Mouse (Mus musculus) c-Kit-positive CD71-positive TER-119-negative erythroid progenitor cells, embryonic 14.5 days (primary cell): ENCODE data around the gene Fam20a.
A peak's percentile ranks its signal among the peaks of the same experiment; 100 is the strongest.
"Not testable (repeated sequence)": the region's sequence is repeated elsewhere in the genome, so short reads cannot be mapped to it uniquely, and the experiment has no call there.

Experiments
- DNase-seq: peaks from one replicate; pipeline ENCODE4 v3.0.0-alpha.2; 2013; ENCODE audit warnings: low read depth

Fam20a gene

GRCm38 (mm10) chr11:109678291-109678690, 43.8 kb downstream of the Fam20a start:
- no peak for DNase-seq

- no peak for DNase-seq
These were observed 45.3 kb downstream of the Fam20a start for GRCm38 (mm10) chr11:109676621-109677373.

DNA sequence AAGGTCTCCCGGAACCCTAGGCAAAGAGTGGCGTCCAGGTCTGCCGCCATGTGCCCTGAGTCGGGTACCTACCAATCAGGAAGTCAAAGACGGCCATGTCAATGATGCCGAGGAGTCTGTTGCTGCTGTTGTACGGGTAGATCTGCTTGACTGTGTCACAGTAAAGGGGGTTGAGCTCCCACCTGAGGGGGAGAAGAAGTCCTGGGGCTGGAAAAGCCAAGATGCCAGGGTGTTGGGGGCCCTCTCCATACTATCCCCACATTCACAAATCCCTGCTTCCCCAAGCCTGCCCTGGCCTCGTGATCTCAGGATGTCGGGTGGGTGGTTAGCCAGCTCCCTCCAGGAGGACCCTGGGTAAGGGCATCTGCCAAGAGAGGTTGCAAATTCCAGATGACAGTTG, 46.3 kb downstream of the Fam20a start:
- DNase-seq: no peak

- DNase-seq: no peak
These were observed 46.9 kb downstream of the Fam20a start for GRCm38 (mm10) chr11:109675208-109675607.

GRCm38 (mm10) chr11:109674542-109674941, 47.5 kb downstream of the Fam20a start:
- DNase-seq: no peak

DNA sequence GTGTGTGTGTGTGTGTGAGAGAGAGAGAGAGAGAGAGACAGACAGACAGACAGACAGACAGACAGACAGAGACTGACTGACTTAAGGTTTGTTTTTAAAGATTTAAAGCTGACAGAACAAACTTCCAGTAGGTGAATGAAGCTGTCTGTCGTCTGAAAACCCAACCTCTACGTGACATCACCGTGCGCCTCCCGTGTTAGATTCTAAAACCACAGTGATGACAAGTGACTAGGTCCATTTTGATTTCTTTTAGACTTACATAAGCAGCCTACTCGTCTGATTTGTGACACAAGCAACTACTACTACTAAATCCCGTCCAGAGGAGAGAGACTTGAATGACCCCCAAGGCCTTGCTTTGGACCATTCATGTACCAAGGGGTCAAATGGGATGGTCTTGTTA, 48.3 kb downstream of the Fam20a start:
- no peak for DNase-seq

- no peak for DNase-seq
These were observed 49.0 kb downstream of the Fam20a start for GRCm38 (mm10) chr11:109672881-109673739.

GRCm38 (mm10) chr11:109672396-109672795, 49.7 kb downstream of the Fam20a start:
- DNase-seq: no peak

- DNase-seq: no peak
These were observed 50.1 kb downstream of the Fam20a start for GRCm38 (mm10) chr11:109672021-109672324.

- no peak for DNase-seq
These were observed 50.7 kb downstream of the Fam20a start for GRCm38 (mm10) chr11:109671136-109672020.

DNA sequence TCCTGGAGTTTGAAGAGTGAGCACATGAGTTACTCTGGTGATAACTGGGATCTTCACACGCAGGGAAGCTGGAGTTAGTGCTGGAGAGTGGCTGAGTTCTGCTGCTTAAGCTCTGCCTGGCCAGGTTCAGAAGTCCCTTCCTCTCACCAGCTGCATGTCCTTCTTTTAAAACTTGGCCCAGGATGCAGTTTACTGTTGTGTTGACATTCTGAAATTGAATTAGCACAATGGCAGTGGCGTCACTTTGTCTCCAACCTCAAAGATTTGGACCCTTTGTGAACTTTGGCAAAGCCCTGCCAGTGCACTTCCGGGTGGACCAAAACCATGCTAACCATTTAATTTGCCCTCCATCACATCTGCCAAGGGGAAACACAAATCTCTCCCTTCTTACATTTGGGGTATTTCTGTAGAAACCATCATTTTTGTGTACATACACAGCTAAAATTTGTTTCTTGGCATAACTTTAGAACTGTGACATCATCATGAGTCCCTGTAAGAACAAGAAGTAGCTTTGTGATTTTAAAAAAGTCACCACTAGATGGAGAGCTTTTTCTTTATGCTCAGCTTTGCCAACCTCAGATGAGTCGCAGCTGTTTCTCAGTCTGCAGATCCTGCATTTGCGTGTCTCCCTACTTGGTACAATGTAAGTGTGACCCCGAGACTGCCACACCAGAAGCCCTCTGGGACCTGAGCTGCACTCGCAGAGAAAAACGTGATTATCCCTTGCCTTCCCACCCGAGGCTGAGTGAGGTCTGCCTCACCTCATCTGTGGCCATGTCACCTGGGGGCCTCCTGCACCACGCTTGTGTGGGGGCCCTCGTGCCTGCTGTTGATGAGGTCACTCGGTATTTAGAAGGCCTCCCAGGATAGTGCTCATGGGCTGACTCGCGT, 51.8 kb downstream of the Fam20a start:
- peak; percentile 27 for DNase-seq

GRCm38 (mm10) chr11:109669149-109669708, 52.9 kb downstream of the Fam20a start:
- DNase-seq: no peak

- DNase-seq: no peak
These were observed 53.9 kb downstream of the Fam20a start for GRCm38 (mm10) chr11:109668115-109668725.

- DNase-seq: no peak
These were observed 54.7 kb downstream of the Fam20a start for GRCm38 (mm10) chr11:109667371-109667770.

DNA sequence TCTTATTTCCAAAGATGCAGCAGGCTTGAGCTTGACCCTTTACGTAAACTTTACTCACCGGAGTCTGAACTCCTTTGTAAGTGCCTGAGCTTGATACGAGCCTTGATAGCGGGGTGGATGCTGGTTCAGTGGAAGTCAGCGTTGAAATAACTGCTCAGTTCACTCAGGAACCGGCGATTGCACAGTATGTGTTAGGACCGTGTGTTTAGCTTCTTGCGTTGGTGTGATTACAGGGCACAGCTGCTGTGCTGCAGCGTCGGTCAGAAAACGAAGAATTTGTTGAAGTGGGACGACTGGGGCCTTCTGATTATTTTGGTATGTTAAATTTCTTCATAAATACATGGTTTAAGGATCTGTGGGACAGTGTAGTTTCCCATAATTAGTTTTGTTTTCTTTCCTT, 55.7 kb downstream of the Fam20a start:
- DNase-seq: no peak

DNA sequence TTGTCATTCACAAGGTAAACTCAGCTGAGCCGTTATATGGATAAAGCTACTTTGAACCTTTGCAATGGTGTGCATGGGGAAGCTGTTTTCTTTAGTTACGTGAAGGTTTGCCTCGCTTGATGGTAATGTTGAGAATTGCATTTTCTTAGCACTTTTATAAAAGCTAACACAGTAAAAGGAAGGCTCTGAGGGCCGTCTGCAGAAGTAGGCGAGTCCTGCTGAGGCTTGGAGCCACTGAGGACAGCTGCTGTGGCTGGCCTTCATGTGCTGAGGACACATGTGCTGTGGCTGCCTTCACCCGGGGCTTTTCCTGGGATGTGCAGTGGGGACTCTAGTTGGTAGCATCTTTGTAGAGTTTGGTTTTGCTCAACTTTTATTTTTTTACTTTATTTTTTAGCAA, 56.7 kb downstream of the Fam20a start:
- DNase-seq: no peak

- DNase-seq: no peak
These were observed 57.8 kb downstream of the Fam20a start for GRCm38 (mm10) chr11:109664293-109664692.

DNA sequence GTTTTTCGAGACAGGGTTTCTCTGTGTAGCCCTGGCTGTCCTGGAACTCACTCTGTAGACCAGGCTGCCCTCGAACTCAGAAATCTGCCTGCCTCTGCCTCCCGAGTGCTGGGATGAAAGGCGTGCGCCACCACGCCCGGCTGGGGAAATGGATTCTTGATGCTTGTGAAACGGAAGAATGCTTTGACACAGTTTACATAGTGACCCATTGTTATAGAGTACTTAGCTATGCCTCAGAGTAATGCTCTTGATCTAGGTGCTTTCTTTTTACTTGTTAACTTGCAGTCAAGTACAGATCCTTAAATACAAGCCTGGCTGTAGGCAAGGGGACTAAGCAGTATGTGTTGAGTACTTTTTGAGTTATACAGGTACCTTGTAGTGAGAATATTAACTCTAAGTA, 61.6 kb downstream of the Fam20a start:
- not testable (repeated sequence) for DNase-seq

GRCm38 (mm10) chr11:109656232-109656631, 65.8 kb downstream of the Fam20a start:
- peak; percentile 62 for DNase-seq

GRCm38 (mm10) chr11:109654581-109654980, 67.5 kb downstream of the Fam20a start:
- no peak for DNase-seq

DNA sequence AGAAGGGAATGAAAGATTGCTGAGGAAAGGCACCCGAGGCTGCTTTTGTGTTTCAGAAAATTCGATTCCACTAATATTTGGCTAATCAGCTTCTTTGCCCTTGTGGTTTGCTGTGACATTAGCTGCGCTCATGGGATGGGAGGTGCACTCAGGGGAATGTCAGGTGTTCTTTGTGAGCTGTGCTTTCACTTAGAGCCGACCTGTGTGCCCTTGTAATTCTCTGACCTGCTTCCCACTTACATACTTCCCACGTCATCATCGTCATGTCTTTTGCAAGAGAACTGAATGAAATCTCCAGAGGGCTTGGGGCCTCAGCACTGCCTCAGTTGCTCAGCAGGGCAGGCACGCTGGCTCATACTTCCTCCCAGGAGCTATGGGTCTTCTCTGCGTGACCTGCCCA, 68.9 kb downstream of the Fam20a start:
- no peak for DNase-seq
